Mouse (Mus musculus) left cerebral cortex, adult 2 months (tissue): ENCODE measurements around the gene 1700025G04Rik. TPM values are rescaled to one million over a fixed set of nuclear protein-coding genes. Genes with fewer than 3 reads are reported as not detected.

ENCODE experiments used
- DNase-seq, 2 experiments: peaks; one replicate each; pipeline ENCODE4 v3.0.0; 2021 to 2022; ENCODE audit warnings: low spot score in 2 of 2, mixed read lengths in 1 of 2; ENCODE audit errors: extremely low spot score in 1 of 2
- H3K27ac ChIP-seq: fragments of 200-600 bp; 2 replicates; pipeline ENCODE4 v1.8.1; 2022
- H3K4me3 ChIP-seq: fragments of 200-600 bp; 2 replicates; pipeline ENCODE4 v1.8.1; 2022
- CTCF ChIP-seq: fragments of 200-600 bp; IDR thresholded peaks from 2 replicates; pipeline ENCODE4 v1.8.1; 2022; ENCODE audit warnings: antibody characterized with exemption, mild to moderate bottlenecking, moderate library complexity
- intact Hi-C: fragments of 180-260 bp; cut with DNase I; formaldehyde crosslinking; loops from one replicate; pipeline ENCODE4 v1.15.1; 2025
- total RNA-seq, 2 experiments: library from RNA; stranded (reverse); gene quantifications; 2 replicates each; pipeline ENCODE4 v1.2.3; 2021

The 1700025G04Rik gene
- total RNA-seq, 2 experiments from 2014 or later: 68.1 to 75.8 TPM

DNA sequence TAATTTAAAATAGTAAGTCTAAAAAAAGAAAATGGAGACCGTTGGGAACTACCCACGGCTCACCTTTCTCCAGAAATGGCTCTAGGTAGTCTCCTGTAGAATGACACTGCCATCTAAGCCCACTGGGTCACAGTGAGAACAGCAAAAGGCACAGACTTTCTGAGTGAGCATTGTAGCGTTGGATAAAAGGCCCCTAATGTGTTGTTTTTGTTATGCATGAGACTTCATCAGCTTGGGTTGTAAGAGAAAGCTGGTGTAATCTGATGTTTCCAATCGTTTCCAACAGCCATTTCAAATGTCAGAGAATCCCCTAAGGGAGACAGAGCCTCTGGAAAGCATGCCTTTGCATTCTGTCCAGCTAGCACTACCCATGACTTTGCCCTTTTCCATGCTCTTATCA, 19.5 kb downstream of the 1700025G04Rik start:
- intact Hi-C loops: no loop called here
- no peak for DNase-seq
- Histone ChIP-seq H3K27ac (no peak overlapping the region), H3K4me3 (no peak overlapping the region)
- no peak for TF ChIP-seq CTCF

DNA sequence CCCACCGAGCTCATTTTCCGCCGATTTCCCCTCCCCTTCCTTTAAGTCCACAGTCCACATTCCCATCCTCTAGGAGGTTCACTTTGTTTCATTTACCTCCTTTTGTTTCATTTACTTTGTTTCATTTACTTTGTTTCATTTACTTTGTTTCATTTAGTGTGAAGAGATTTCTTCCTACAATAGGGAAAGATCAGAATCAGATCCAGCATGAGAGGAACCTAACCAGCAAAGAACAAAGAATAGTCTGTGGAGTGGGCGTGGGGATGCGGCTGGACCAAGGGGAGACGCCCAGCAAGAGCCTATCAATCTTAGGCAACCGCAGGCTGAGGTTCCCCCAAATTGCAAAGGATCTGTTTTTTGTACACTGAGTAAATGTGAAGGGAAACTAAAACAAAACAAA, 20.2 kb downstream of the 1700025G04Rik start:
- TF ChIP-seq CTCF: no peak
- no peak for DNase-seq
- no peak overlapping the region for H3K4me3 ChIP-seq
- intact Hi-C loops: no loop called here
- H3K27ac ChIP-seq: no peak overlapping the region

DNA sequence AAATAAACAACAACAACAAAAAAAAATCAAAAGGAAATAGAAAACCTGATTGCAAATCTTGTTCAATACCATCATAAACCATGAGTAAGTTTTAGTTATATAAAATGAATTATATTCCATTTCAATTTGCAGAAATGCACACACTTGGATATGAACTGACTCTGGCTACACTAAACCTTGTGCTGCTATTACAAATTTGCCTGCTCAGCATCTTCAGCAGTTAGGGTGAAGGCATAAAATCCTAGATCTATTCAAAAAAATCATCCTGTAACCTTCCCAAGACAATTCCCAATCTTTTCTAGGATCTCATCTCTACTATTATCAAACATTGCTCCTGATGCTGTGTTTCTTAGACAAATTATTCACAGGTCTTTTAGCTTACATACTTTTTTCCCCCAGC, 22.0 kb downstream of the 1700025G04Rik start:
- Histone ChIP-seq H3K27ac (no peak overlapping the region), H3K4me3 (no peak overlapping the region)
- DNase-seq: no peak
- TF ChIP-seq CTCF: no peak
- intact Hi-C loops: no loop called here

DNA sequence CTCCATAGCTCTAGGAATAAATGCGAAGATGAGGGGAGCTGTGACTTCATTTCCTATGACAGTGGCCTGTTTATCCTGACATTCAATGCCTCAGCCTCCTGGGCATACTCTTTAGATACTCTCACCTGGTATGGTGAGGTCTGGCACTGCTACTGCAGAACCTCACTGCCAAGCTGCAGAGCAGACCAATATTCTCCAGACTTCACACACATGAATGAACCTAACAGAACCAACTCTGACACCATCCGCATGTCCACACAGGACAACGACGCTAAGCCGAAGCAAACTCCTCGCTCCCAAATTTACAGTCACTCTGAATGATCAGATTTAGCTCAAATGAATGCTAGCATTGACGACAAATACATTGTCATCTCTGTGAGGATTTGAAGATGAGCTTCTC, 24.4 kb downstream of the 1700025G04Rik start:
- no peak overlapping the region for H3K4me3 ChIP-seq
- DNase-seq: no peak
- intact Hi-C loops: no loop called here
- H3K27ac ChIP-seq: no peak overlapping the region
- no peak for TF ChIP-seq CTCF

DNA sequence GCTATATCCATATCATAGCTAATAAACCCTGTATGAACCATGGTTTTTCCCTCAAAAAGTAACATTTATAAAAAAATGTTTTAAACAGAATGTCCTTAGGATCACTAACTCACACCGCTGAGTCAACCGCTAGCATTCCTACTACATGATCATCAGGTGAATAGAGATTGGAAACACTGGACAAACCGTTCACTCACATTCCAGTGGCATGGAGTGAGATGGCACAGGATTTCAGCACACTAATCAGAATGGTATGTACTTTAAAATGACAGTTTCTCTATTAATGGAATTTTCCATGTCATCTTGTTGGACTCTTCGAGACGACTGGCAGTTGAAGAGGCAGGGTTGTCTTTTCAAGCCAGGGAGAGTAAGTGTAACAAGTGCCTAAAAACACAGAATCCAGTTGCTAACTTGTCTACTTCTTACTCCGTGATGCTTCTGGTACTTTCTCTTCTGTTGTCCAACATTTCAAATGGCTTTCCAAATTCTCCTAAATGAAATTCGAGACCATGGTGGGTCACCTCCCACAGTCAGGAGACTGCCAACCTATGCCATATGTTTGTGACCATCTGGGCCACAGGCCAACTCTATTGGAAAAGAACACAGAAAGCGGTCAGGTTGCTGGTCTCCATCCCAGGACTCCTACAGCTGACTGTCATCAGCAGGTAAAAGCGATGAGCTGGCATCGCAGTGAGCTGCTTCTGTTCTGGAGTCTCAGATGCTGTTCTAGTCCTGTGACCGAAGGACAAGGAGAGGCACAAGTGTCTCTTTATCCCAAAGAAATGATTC, 26.4 kb downstream of the 1700025G04Rik start:
- intact Hi-C loops: no loop called here
- DNase-seq: no peak
- no peak overlapping the region for H3K27ac ChIP-seq
- no peak overlapping the region for H3K4me3 ChIP-seq
- no peak for TF ChIP-seq CTCF

DNA sequence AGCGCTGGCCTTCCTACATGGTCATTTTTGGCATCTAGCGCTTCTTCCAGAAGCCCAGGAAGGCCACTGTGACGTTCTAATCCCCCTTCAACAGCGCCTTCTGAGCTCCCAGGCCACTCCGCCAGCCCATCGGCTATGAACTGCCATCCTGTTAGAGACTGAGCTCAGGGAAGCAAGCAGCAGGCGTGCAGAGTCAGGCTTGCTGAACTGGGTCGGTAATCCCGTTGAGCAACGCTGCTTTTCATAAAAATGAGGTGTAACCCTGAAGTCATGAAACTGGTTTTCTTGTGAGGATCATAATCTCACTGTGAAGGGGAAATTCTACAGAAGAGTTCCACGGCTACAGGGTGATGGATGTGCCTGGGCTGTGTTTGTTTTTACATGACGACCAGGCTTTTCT, 28.2 kb downstream of the 1700025G04Rik start:
- Histone ChIP-seq H3K27ac (no peak overlapping the region), H3K4me3 (no peak overlapping the region)
- no peak for DNase-seq
- TF ChIP-seq CTCF: no peak
- intact Hi-C loops: no loop called here

DNA sequence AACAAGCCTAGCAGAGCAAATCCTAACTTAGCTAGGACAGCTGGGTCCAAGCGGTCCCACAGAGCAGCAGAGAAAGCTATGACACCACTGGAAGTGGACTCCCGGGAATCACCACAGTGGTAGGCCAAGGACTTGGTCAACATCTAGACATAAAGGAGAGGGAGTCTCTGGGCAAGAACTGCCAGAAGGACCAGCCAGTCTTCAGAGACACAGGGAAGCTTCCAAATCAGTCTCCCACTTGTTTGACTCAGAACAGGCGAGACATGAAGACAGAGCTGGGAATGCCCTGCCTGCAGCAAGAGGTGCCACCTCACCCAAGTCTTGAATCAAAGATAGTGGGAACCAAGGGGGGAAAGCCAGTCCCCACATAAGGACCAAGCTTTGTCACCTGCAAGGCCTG, 29.7 kb downstream of the 1700025G04Rik start:
- TF ChIP-seq CTCF: no peak
- intact Hi-C loops: no loop called here
- no peak overlapping the region for H3K27ac ChIP-seq
- no peak overlapping the region for H3K4me3 ChIP-seq
- no peak for DNase-seq

DNA sequence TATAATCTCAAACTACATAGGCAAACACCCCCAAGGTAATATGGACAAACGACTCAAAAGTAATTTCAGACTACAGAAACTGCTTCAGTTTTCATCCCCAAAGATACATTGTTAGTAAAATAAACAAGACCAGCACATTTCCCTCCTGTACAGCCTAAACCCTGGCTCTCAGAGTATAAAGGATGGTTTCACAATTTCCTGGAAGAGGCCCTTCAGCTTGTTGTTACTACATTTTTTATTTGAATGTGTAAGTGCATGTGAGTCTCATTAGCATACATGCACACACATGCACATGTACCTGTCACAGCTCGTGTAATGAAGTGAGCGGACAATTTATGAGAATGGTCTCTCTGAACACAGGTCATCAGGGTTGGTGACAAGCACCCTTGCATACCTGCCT, 31.1 kb downstream of the 1700025G04Rik start:
- DNase-seq: no peak
- intact Hi-C loops: no loop called here

DNA sequence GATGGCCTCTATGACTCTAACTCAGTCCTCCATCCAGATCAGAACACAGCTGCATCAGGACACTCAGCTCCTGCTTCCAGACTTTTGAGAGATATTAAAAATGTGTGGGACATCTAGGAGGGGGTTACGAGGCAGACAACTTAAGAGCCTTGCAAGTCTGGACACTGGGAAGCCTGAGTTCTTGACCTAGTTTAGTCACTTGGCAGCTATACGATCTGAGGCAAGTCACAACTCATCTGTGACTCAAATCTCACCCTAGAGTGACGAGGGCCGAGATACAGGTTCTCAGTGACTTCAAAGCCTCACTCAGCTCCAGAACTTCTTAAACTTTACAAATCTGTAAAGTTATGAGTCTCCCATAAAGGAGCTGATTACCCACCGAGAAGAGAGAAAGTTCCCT, 36.8 kb downstream of the 1700025G04Rik start:
- no peak for DNase-seq
- Histone ChIP-seq H3K4me3 (no peak overlapping the region), H3K27ac (no peak overlapping the region)
- no peak for TF ChIP-seq CTCF
- intact Hi-C loops: no loop called here

More for the DNA sequence above, 31.1 kb downstream of the 1700025G04Rik start:
- Histone ChIP-seq H3K27ac (no peak overlapping the region), H3K4me3 (no peak overlapping the region)
- TF ChIP-seq CTCF: no peak

DNA sequence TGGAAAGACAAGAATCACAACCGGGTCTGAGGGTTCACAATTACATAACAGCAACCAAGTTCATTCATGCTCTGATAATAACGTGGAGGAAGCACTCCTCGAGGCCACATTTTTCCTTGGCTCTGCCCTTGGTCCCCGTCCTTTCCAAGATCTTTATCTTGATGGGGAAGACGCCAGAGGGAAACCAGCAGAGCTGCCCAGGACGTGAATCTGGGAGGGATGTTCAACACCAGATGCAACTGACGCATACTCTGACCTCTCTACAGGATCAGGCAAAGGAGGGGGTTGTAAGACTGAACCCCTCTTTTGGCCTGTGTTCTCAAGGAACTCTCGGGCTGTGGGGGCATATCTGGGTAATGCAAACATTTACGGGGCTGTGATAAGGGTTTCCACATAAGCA, 38.1 kb downstream of the 1700025G04Rik start:
- no peak for TF ChIP-seq CTCF
- Histone ChIP-seq H3K27ac (no peak overlapping the region), H3K4me3 (no peak overlapping the region)
- intact Hi-C loops: no loop called here
- DNase-seq: no peak

DNA sequence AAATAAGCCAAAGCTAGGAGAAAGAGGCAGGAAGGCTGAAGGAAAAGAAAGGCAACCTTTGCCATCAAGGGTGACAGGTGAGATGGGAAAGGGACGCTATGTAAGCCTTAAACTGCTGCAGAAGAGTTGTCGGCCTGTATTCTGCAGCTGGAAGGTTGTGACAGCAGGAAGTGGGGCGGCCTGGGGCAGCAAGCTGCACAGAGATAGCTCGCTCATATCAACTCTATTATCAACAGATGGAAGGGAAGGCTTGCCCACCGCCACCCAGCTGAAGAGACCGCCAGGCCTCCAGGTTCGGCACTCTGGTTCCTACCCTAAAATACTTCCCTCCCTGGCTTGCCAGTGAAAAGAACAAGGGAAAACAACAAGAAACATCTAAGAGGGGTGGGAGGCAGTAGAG, 39.9 kb downstream of the 1700025G04Rik start:
- no peak for DNase-seq
- no peak for TF ChIP-seq CTCF
- intact Hi-C loops: no loop called here
- no peak overlapping the region for H3K4me3 ChIP-seq
- no peak overlapping the region for H3K27ac ChIP-seq

DNA sequence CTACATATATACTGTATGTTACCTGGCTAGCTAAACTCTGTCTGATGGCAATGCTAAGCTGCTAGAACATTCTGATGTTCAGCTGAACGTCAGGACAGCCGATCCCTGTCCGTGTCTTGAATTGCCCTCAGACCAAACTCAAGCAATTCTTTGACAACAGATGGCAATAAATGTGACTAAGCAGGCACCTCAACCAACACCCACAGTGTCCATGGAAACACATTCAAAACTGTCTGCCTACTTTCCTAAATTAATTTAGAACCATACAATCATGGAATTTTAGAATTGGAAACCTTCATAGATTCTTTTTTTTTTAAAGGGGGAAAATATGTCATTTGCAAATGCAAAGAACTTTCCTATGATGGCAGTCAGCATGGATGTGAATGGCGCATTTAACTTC, 41.6 kb downstream of the 1700025G04Rik start:
- H3K4me3 ChIP-seq: no peak overlapping the region
- peak overlapping the region; percentile 44 for H3K27ac ChIP-seq
- no peak for TF ChIP-seq CTCF
- no peak for DNase-seq
- intact Hi-C loops: loop anchor here (5.0 kb wide), 1 partner anchor 39 kb away; no protein-coding TSS in a partner anchor

DNA sequence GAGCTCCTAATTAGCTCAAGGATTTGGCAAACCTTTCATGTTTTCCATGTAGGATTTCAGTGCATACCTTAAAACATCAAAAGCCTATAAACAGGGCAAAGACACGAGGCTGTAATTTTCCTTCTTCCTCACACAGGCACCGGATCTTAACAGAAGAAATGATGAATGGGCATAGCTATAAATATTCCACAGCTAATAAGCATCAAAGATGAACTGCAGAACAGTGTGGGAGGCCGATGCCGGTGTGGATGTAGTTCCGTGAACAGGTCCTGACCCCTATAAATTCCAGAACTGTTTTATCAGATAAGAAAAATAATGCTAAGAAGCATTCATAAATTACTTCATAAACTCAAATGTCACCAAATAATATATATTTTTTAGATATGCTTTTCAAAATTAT, 42.5 kb downstream of the 1700025G04Rik start:
- DNase-seq: no peak
- intact Hi-C loops: loop anchor here (5.0 kb wide), 1 partner anchor 40 kb away; no protein-coding TSS in a partner anchor
- H3K4me3 ChIP-seq: no peak overlapping the region
- H3K27ac ChIP-seq: no peak overlapping the region
- TF ChIP-seq CTCF: no peak
